ENCODE assay signal across 9 mouse cellular contexts in genomic region chr19:25268532-25268931, GRCm38 (mm10). TPM values are rescaled to one million over a fixed set of nuclear protein-coding genes. Genes with fewer than 3 reads are reported as not detected.
A peak's percentile ranks its signal among the peaks of the same experiment; 100 is the strongest.
DNase-seq lines count a peak whose midpoint lies in the region; ATAC-seq lines count a peak whose summit lies in the region.
"Had no signal": no experiment of that assay in that cellular context is flagged by ENCODE, and none has a peak within 500 bp of the region (broad histone marks: within the 10 kb centered on the region; RNA-seq: fewer than 3 reads in every experiment).

No protein-coding gene starts in this region.

- peaks cover 7% of the 10 kb centered on the region for H3K4me1 ChIP-seq in intestine, embryonic 16.5 days (ENCODE audit: control insufficient read depth, insufficient read depth, low read length)

- H3K36me3 ChIP-seq in intestine, embryonic 16.5 days (ENCODE audit: control insufficient read depth, insufficient read depth, low read length), result no peaks in the 10 kb centered on the region
- H3K36me3 ChIP-seq: neural tube, embryonic 13.5 days had no signal

- H3K9me3 ChIP-seq in intestine, embryonic 16.5 days (ENCODE audit: control insufficient read depth, low read length), result no peaks in the 10 kb centered on the region; the same call in 1 of the 2 replicates
- H3K9me3 ChIP-seq: neural tube, embryonic 13.5 days had no signal

- DNase-seq in gastrocnemius, adult 18-20 months (ENCODE audit: low spot score), result peak; percentile 12
- no peak for DNase-seq in gastrocnemius, postnatal 36 days
- DNase-seq in NIH3T3 (ENCODE audit: low read depth), result peak; percentile 47
- DNase-seq in frontal cortex, adult 2 months (ENCODE audit: extremely low spot score in 1 of 2, low spot score in 1 of 2), result peak; percentile 38 to 68
- DNase-seq in layer of hippocampus, adult 18-20 months (ENCODE audit: low spot score in 2 of 2), result peak; percentile 42 to 70
- DNase-seq in lung, postnatal 4 days, result peak; percentile 58 to 69

- no peak overlapping the region for H3K27ac ChIP-seq in intestine, embryonic 16.5 days (ENCODE audit: low read length)
- H3K27ac ChIP-seq: neural tube, embryonic 13.5 days had no signal

- WGBS in intestine, embryonic 16.5 days, result 81% methylated on average over 6 of the region's 6 CpGs

- H3K9ac ChIP-seq in intestine, embryonic 16.5 days (ENCODE audit: low read depth, low read length), result no peak overlapping the region
- H3K9ac ChIP-seq: neural tube, embryonic 13.5 days had no signal

- no peaks in the 10 kb centered on the region for H3K27me3 ChIP-seq in intestine, embryonic 16.5 days (replicated peaks; ENCODE audit: control insufficient read depth, insufficient read depth, low read length)
- H3K27me3 ChIP-seq: neural tube, embryonic 13.5 days had no signal

- no peak for ATAC-seq in intestine, embryonic 16.5 days
- no peak for ATAC-seq in erythroid progenitor cell, adult 5-6 weeks (replicated peaks; ENCODE audit: low FRiP score, poor library complexity, severe bottlenecking)

- no peak overlapping the region for H3K4me2 ChIP-seq in intestine, embryonic 16.5 days (ENCODE audit: low read depth, low read length)
- H3K4me2 ChIP-seq: neural tube, embryonic 13.5 days had no signal

- intact Hi-C loops in gastrocnemius, postnatal 36 days (cut with DNase I), result no loop called here

- no peak overlapping the region for H3K4me3 ChIP-seq in intestine, embryonic 16.5 days (ENCODE audit: low read length)
- H3K4me3 ChIP-seq: neural tube, embryonic 13.5 days had no signal

RNA-seq across cellular contexts. Expression of gene Kank1, which starts 31.8 kb away (rescaled TPM):
- 10 to 100 TPM; 21.8 to 25.8 TPM for total RNA-seq in gastrocnemius, adult 18-20 months (2021)
- total RNA-seq in gastrocnemius, postnatal 36 days (2021), result 10 to 100 TPM; 12.6 to 13.5 TPM
- 17.0 and 17.3 TPM in 2 replicates for polyA plus RNA-seq in frontal cortex, adult 2 months (2012; rRNA removed)
- total RNA-seq in layer of hippocampus, adult 18-20 months (2021), result 10 to 100 TPM; 17.8 to 20.1 TPM
- 15.5 and 16.1 TPM in 2 replicates for polyA plus RNA-seq in intestine, embryonic 16.5 days (2015; fragmentation: Nextera tagmentation; extraction: Ambion mirVana)
- not detected in 2 replicates for total RNA-seq in erythroid progenitor cell, adult 5-6 weeks (2015; ENCODE audit: low replicate concordance)
- not detected in 2 replicates for total RNA-seq in erythroid progenitor cell, adult 5-6 weeks (2017; ENCODE audit: low replicate concordance)

Comparison
In these comparisons a context has a peak if more than half of its experiments do, and no peak if none do; other contexts are left out.
1. DNase-seq: peak in gastrocnemius, adult 18-20 months (single experiment), NIH3T3 (single experiment), frontal cortex, adult 2 months (2 of 2), layer of hippocampus, adult 18-20 months (2 of 2) and lung, postnatal 4 days (2 of 2); none in gastrocnemius, postnatal 36 days (0 of 2).
2. RNA of gene Kank1, which starts 31.8 kb away (total RNA-seq): 21.8 to 25.8 TPM in gastrocnemius, adult 18-20 months, 17.8 to 20.1 TPM in layer of hippocampus, adult 18-20 months and 12.6 to 13.5 TPM in gastrocnemius, postnatal 36 days; not detected in erythroid progenitor cell, adult 5-6 weeks; every median in the first group is over 10 times any median in the second.